Mouse (Mus musculus): Measurements from ENCODE around the gene Arrdc2. TPM values are rescaled to one million over a fixed set of nuclear protein-coding genes. Genes with fewer than 3 reads are reported as not detected.

Arrdc2 gene
- polyA plus RNA-seq, 1 experiment = 49.9 TPM

- no peak for TF ChIP-seq CTCF (IDR thresholded peaks at IDR 0.05; ENCODE audit: extremely low read depth, insufficient read length, insufficient replicate concordance, low read depth, low read length)
- TF ChIP-seq POLR2A (IDR thresholded peaks at IDR 0.05; ENCODE audit: low read depth, low read length) = no peak
- no peaks in the 10 kb centered on the region for H3K36me3 ChIP-seq (ENCODE audit: control insufficient read depth, insufficient read depth, low read length)
- no peaks in the 10 kb centered on the region for H3K4me1 ChIP-seq (ENCODE audit: control insufficient read depth, insufficient read depth, insufficient read length, low read length)
- H3K27me3 ChIP-seq (ENCODE audit: control insufficient read depth, insufficient read depth, low read length) = no peaks in the 10 kb centered on the region
- H3K4me3 ChIP-seq (ENCODE audit: low read depth, low read length) = no peak overlapping the region
- H3K27ac ChIP-seq (ENCODE audit: insufficient read depth, low read depth, low read length) = no peak overlapping the region
- WGBS = 81% methylated on average over 4 of the region's 4 CpGs
Observed at GRCm38 (mm10) chr8:70879500-70879899, 40.0 kb upstream of the Arrdc2 start.

- H3K4me3 ChIP-seq (ENCODE audit: low read depth, low read length) = no peak overlapping the region
- no peak for TF ChIP-seq CTCF (IDR thresholded peaks at IDR 0.05; ENCODE audit: extremely low read depth, insufficient read length, insufficient replicate concordance, low read depth, low read length)
- no peak for TF ChIP-seq POLR2A (IDR thresholded peaks at IDR 0.05; ENCODE audit: low read depth, low read length)
- no peaks in the 10 kb centered on the region for H3K36me3 ChIP-seq (ENCODE audit: control insufficient read depth, insufficient read depth, low read length)
- no peaks in the 10 kb centered on the region for H3K4me1 ChIP-seq (ENCODE audit: control insufficient read depth, insufficient read depth, insufficient read length, low read length)
- H3K27ac ChIP-seq (ENCODE audit: insufficient read depth, low read depth, low read length) = no peak overlapping the region
- H3K27me3 ChIP-seq (ENCODE audit: control insufficient read depth, insufficient read depth, low read length) = no peaks in the 10 kb centered on the region
- WGBS = 23% methylated on average over 2 of the region's 2 CpGs
Observed at GRCm38 (mm10) chr8:70878178-70878577, 38.7 kb upstream of the Arrdc2 start.

- H3K4me3 ChIP-seq (ENCODE audit: low read depth, low read length) = no peak overlapping the region
- H3K27me3 ChIP-seq (ENCODE audit: control insufficient read depth, insufficient read depth, low read length) = no peaks in the 10 kb centered on the region
- TF ChIP-seq CTCF (IDR thresholded peaks at IDR 0.05; ENCODE audit: extremely low read depth, insufficient read length, insufficient replicate concordance, low read depth, low read length) = no peak
- no peak for TF ChIP-seq POLR2A (IDR thresholded peaks at IDR 0.05; ENCODE audit: low read depth, low read length)
- no peaks in the 10 kb centered on the region for H3K4me1 ChIP-seq (ENCODE audit: control insufficient read depth, insufficient read depth, insufficient read length, low read length)
- no peak overlapping the region for H3K27ac ChIP-seq (ENCODE audit: insufficient read depth, low read depth, low read length)
- no peaks in the 10 kb centered on the region for H3K36me3 ChIP-seq (ENCODE audit: control insufficient read depth, insufficient read depth, low read length)
- WGBS = 24% methylated on average over 4 of the region's 4 CpGs
Observed at GRCm38 (mm10) chr8:70876382-70876781, 36.9 kb upstream of the Arrdc2 start.

GRCm38 (mm10) chr8:70874441-70874840 lies 34.9 kb upstream of the Arrdc2 start:
- Histone ChIP-seq H3K4me1 (ENCODE audit: control insufficient read depth, insufficient read depth, insufficient read length, low read length) (no peaks in the 10 kb centered on the region), H3K4me3 (ENCODE audit: low read depth, low read length) (no peak overlapping the region), H3K27ac (ENCODE audit: insufficient read depth, low read depth, low read length) (no peak overlapping the region), H3K36me3 (ENCODE audit: control insufficient read depth, insufficient read depth, low read length) (no peaks in the 10 kb centered on the region), H3K27me3 (ENCODE audit: control insufficient read depth, insufficient read depth, low read length) (no peaks in the 10 kb centered on the region)
- WGBS = 87% methylated on average over 13 of the region's 13 CpGs
- TF ChIP-seq CTCF (IDR thresholded peaks at IDR 0.05; ENCODE audit: extremely low read depth, insufficient read length, insufficient replicate concordance, low read depth, low read length) (no peak), POLR2A (IDR thresholded peaks at IDR 0.05; ENCODE audit: low read depth, low read length) (no peak)

GRCm38 (mm10) chr8:70873364-70873985 lies 34.0 kb upstream of the Arrdc2 start, which contains the start of gene Ccdc124:
Gene Ccdc124 (minus strand): TSS chr8:70873935.
- Histone ChIP-seq H3K27ac (ENCODE audit: insufficient read depth, low read depth, low read length) (peak within 1 kb of the TSS; percentile 84), H3K27me3 (ENCODE audit: control insufficient read depth, insufficient read depth, low read length) (no peaks in the 10 kb centered on the region), H3K36me3 (ENCODE audit: control insufficient read depth, insufficient read depth, low read length) (0 out of 2 replicates have a peak, but pooled peaks cover 2% of the 10 kb centered on the region), H3K4me1 (ENCODE audit: control insufficient read depth, insufficient read depth, insufficient read length, low read length) (peaks cover 6% of the 10 kb centered on the region), H3K4me3 (ENCODE audit: low read depth, low read length) (peak within 1 kb of the TSS; percentile 94)
- 1% methylated on average over 46 of the region's 46 CpGs for WGBS
- TF ChIP-seq POLR2A (IDR thresholded peaks at IDR 0.05; ENCODE audit: low read depth, low read length) (peak; percentile 31; the same call in 1 of the 2 replicates), CTCF (IDR thresholded peaks at IDR 0.05; ENCODE audit: extremely low read depth, insufficient read length, insufficient replicate concordance, low read depth, low read length) (peak; percentile 98)

GRCm38 (mm10) chr8:70872643-70873363 lies 33.3 kb upstream of the Arrdc2 start:
- 1% methylated on average over 31 of the region's 31 CpGs for WGBS
- Histone ChIP-seq H3K27me3 (ENCODE audit: control insufficient read depth, insufficient read depth, low read length) (no peaks in the 10 kb centered on the region), H3K4me1 (ENCODE audit: control insufficient read depth, insufficient read depth, insufficient read length, low read length) (peaks cover 6% of the 10 kb centered on the region), H3K27ac (ENCODE audit: insufficient read depth, low read depth, low read length) (peak overlapping the region; percentile 10), H3K36me3 (ENCODE audit: control insufficient read depth, insufficient read depth, low read length) (peaks cover 4% of the 10 kb centered on the region), H3K4me3 (ENCODE audit: low read depth, low read length) (peak overlapping the region; percentile 94)
- TF ChIP-seq CTCF (IDR thresholded peaks at IDR 0.05; ENCODE audit: extremely low read depth, insufficient read length, insufficient replicate concordance, low read depth, low read length) (no peak), POLR2A (IDR thresholded peaks at IDR 0.05; ENCODE audit: low read depth, low read length) (no peak)

GRCm38 (mm10) chr8:70871195-70871807 lies 31.8 kb upstream of the Arrdc2 start:
- 84% methylated on average over 5 of the region's 5 CpGs for WGBS
- Histone ChIP-seq H3K36me3 (ENCODE audit: control insufficient read depth, insufficient read depth, low read length) (peaks cover 6% of the 10 kb centered on the region), H3K4me3 (ENCODE audit: low read depth, low read length) (no peak overlapping the region), H3K4me1 (ENCODE audit: control insufficient read depth, insufficient read depth, insufficient read length, low read length) (peaks cover 7% of the 10 kb centered on the region), H3K27ac (ENCODE audit: insufficient read depth, low read depth, low read length) (no peak overlapping the region), H3K27me3 (ENCODE audit: control insufficient read depth, insufficient read depth, low read length) (no peaks in the 10 kb centered on the region)
- TF ChIP-seq CTCF (IDR thresholded peaks at IDR 0.05; ENCODE audit: extremely low read depth, insufficient read length, insufficient replicate concordance, low read depth, low read length) (no peak), POLR2A (IDR thresholded peaks at IDR 0.05; ENCODE audit: low read depth, low read length) (no peak)
